Comparison of ENCODE assay signal across 30 mouse cellular contexts in genomic region chr9:40613182-40613581, GRCm38 (mm10). TPM values are rescaled to one million over a fixed set of nuclear protein-coding genes. Genes with fewer than 3 reads are reported as not detected.
DNase-seq lines count a peak whose midpoint lies in the region; ATAC-seq and TF ChIP-seq lines count a peak whose summit lies in the region.
"Had no signal": no experiment of that assay in that cellular context is flagged by ENCODE, and none has a peak within 500 bp of the region (broad histone marks: within the 10 kb centered on the region; RNA-seq: fewer than 3 reads in every experiment).

No protein-coding gene starts in this region.

- H3K9ac ChIP-seq in forebrain, postnatal 0 days: no peak overlapping the region
- H3K9ac ChIP-seq in forebrain, embryonic 12.5 days: no peak overlapping the region
- no peak overlapping the region for H3K9ac ChIP-seq in liver, embryonic 11.5 days (ENCODE audit: low read depth, low read length)
- H3K9ac ChIP-seq: embryonic facial prominence, embryonic 13.5 days; heart, embryonic 15.5 days; limb, embryonic 15.5 days had no signal

- H3K27ac ChIP-seq in forebrain, postnatal 0 days (ENCODE audit: low read depth, low read length): no peak overlapping the region
- H3K27ac ChIP-seq in forebrain, embryonic 12.5 days: no peak overlapping the region
- peak overlapping the region; percentile 55 for H3K27ac ChIP-seq in liver, embryonic 11.5 days (ENCODE audit: low read depth, low read length)
- H3K27ac ChIP-seq: embryonic facial prominence, embryonic 13.5 days; heart, embryonic 15.5 days; kidney, postnatal 0 days; limb, embryonic 15.5 days had no signal

- H3K9me3 ChIP-seq in forebrain, postnatal 0 days (ENCODE audit: low read length): no peaks in the 10 kb centered on the region
- no peaks in the 10 kb centered on the region for H3K9me3 ChIP-seq in forebrain, embryonic 12.5 days
- H3K9me3 ChIP-seq in liver, embryonic 11.5 days (ENCODE audit: control insufficient read depth, low read length): no peaks in the 10 kb centered on the region
- H3K9me3 ChIP-seq: embryonic facial prominence, embryonic 13.5 days; heart, embryonic 15.5 days; limb, embryonic 15.5 days had no signal

- WGBS in forebrain, postnatal 0 days: 64% methylated on average over 4 of the region's 4 CpGs
- WGBS in forebrain, embryonic 12.5 days: 88% methylated on average over 4 of the region's 4 CpGs
- WGBS in liver, embryonic 11.5 days: 66% methylated on average over 4 of the region's 4 CpGs

- TF ChIP-seq CTCF in forebrain, postnatal 0 days (IDR thresholded peaks at IDR 0.05; ENCODE audit: low read depth): no peak

- ATAC-seq in forebrain, postnatal 0 days: peak; percentile 2; the same call in 1 of the 2 replicates
- ATAC-seq in forebrain, embryonic 12.5 days (ENCODE audit: low FRiP score): no peak
- peak; percentile 39 for ATAC-seq in liver, embryonic 11.5 days (replicated peaks; ENCODE audit: low FRiP score)
- peak; percentile 69 for ATAC-seq in megakaryocyte progenitor cell, adult 5-6 weeks (replicated peaks; ENCODE audit: poor library complexity)
- ATAC-seq: hindbrain, embryonic 16.5 days; intestine, postnatal 0 days; midbrain, embryonic 16.5 days had no signal

- H3K4me2 ChIP-seq in forebrain, postnatal 0 days (ENCODE audit: low read depth): no peak overlapping the region
- no peak overlapping the region for H3K4me2 ChIP-seq in forebrain, embryonic 12.5 days
- H3K4me2 ChIP-seq in liver, embryonic 11.5 days: no peak overlapping the region
- H3K4me2 ChIP-seq: embryonic facial prominence, embryonic 13.5 days; heart, embryonic 15.5 days; limb, embryonic 15.5 days had no signal

- no peak overlapping the region for H3K4me3 ChIP-seq in forebrain, postnatal 0 days (ENCODE audit: low read depth, low read length)
- H3K4me3 ChIP-seq in forebrain, embryonic 12.5 days (replicated peaks): no peak overlapping the region
- no peak overlapping the region for H3K4me3 ChIP-seq in liver, embryonic 11.5 days (ENCODE audit: low read depth, low read length)
- H3K4me3 ChIP-seq: embryonic facial prominence, embryonic 13.5 days; heart, embryonic 15.5 days; limb, embryonic 15.5 days; megakaryocyte, embryonic 14.5 days had no signal

- H3K27me3 ChIP-seq in forebrain, postnatal 0 days (ENCODE audit: insufficient read depth, low read length): no peaks in the 10 kb centered on the region
- H3K27me3 ChIP-seq in forebrain, embryonic 12.5 days: peaks cover 6% of the 10 kb centered on the region; the same call in 1 of the 2 replicates
- peaks cover 9% of the 10 kb centered on the region for H3K27me3 ChIP-seq in liver, embryonic 11.5 days (replicated peaks; ENCODE audit: control insufficient read depth, insufficient read depth, low read length)

- H3K4me1 ChIP-seq in forebrain, postnatal 0 days (ENCODE audit: insufficient read depth): 0 out of 2 replicates have a peak, but pooled peaks cover 15% of the 10 kb centered on the region
- peaks cover 29% of the 10 kb centered on the region for H3K4me1 ChIP-seq in forebrain, embryonic 12.5 days
- H3K4me1 ChIP-seq in liver, embryonic 11.5 days (replicated peaks; ENCODE audit: control insufficient read depth, insufficient read depth, low read length): peaks cover 4% of the 10 kb centered on the region; the same call in 1 of the 2 replicates

- no peaks in the 10 kb centered on the region for H3K36me3 ChIP-seq in forebrain, postnatal 0 days (ENCODE audit: insufficient read depth)
- H3K36me3 ChIP-seq in forebrain, embryonic 12.5 days (replicated peaks): no peaks in the 10 kb centered on the region
- H3K36me3 ChIP-seq in liver, embryonic 11.5 days (ENCODE audit: control insufficient read depth, insufficient read depth, low read length): no peaks in the 10 kb centered on the region
- H3K36me3 ChIP-seq: embryonic facial prominence, embryonic 13.5 days; heart, embryonic 15.5 days; limb, embryonic 15.5 days had no signal

- DNase-seq in forebrain, postnatal 0 days: no peak
- peak; percentile 47 for DNase-seq in 416B (ENCODE audit: low read depth)
- no peak for DNase-seq in liver, embryonic 11.5 days (ENCODE audit: low spot score)
- DNase-seq in kidney, adult 8-10 months: no peak
- DNase-seq in T-cell, adult 2 months (ENCODE audit: low spot score): no peak
- no peak for DNase-seq in kidney, postnatal 25 days
- DNase-seq: adrenal gland, postnatal 10 days; cerebellum, adult 11 months; cerebellum, postnatal 14 days; gastrocnemius, postnatal 36 days; heart, postnatal 4 days; lung, postnatal 10 days; right cerebral cortex, postnatal 14 days; spleen, adult 18-20 months; thymus, adult 18-20 months had no signal

RNA-seq across cellular contexts. Expression of gene Gm21915, which starts 57.2 kb away (rescaled TPM):
- total RNA-seq in forebrain, postnatal 0 days (2014; rRNA removed): not detected in 2 replicates
- not detected in 2 replicates for polyA plus RNA-seq in forebrain, postnatal 0 days (2015; fragmentation: Nextera tagmentation; extraction: Ambion mirVana)
- polyA plus RNA-seq in forebrain, embryonic 12.5 days (2016; fragmentation: Nextera tagmentation; extraction: Ambion mirVana): not detected in 2 replicates
- polyA plus RNA-seq in liver, embryonic 11.5 days (2014; fragmentation: Nextera tagmentation; extraction: Ambion mirVana): not detected in 2 replicates
- not detected in 2 replicates for total RNA-seq in megakaryocyte progenitor cell, adult 5-6 weeks (2015)
- total RNA-seq in megakaryocyte progenitor cell, adult 5-6 weeks (2017): not detected in 2 replicates
- total RNA-seq: adrenal gland, postnatal 10 days; gastrocnemius, postnatal 36 days; heart, adult 8-10 months; heart, postnatal 4 days; layer of hippocampus, adult 8-10 months; left cerebral cortex, postnatal 25 days; neutrophil, adult 5-6 weeks had no signal
- polyA plus RNA-seq: embryonic facial prominence, embryonic 13.5 days; heart, embryonic 15.5 days; hindbrain, embryonic 16.5 days; intestine, postnatal 0 days; kidney, postnatal 0 days; limb, embryonic 15.5 days; midbrain, embryonic 16.5 days; stomach, embryonic 14.5 days had no signal
